In the genomic region with DNA sequence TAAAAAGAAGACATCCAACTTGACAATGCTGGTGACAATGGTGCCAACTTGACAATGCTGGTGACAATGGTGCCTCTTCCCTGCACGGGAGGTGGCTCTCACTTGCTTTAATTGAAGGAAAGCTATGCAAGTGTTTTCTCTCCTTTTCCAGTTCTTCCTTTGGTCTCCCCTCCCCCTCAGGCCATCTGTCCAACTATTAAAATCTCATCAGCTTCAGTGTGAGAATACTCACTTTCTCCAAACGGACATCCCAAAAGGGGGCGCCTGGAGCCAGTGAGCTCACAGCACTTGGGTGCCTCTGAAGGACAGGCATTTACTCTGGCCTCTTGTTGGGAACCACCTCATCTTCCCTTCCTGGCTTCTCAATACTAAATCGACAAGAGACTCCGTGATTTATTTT, we compare ENCODE assay signal across 34 mouse cellular contexts. TPM values are rescaled to one million over a fixed set of nuclear protein-coding genes. Genes with fewer than 3 reads are reported as not detected.
A peak's percentile ranks its signal among the peaks of the same experiment; 100 is the strongest.
DNase-seq lines count a peak whose midpoint lies in the region; ATAC-seq and TF ChIP-seq lines count a peak whose summit lies in the region.
"Had no signal": no experiment of that assay in that cellular context is flagged by ENCODE, and none has a peak within 500 bp of the region (broad histone marks: within the 10 kb centered on the region; RNA-seq: fewer than 3 reads in every experiment).

No protein-coding gene starts in this region.

- no peak for ATAC-seq in hindbrain, postnatal 0 days
- ATAC-seq in hindbrain, embryonic 16.5 days, result no peak
- ATAC-seq: CD4-positive, CD25-positive, alpha-beta regulatory T cell, adult 4 months; midbrain, embryonic 13.5 days had no signal

- DNase-seq in hindbrain, postnatal 0 days (ENCODE audit: low spot score), result peak; percentile 55
- DNase-seq in cerebellum, adult 11-12 months, result peak; percentile 68
- DNase-seq in cerebellum, adult 9-10 months, result peak; percentile 84
- DNase-seq in cerebellum, postnatal 36 days, result peak; percentile 69 to 74
- DNase-seq in urinary bladder, postnatal 4 days (ENCODE audit: low spot score in 2 of 2), result no peak
- no peak for DNase-seq in heart, adult 18-20 months
- DNase-seq: adrenal gland, adult 2 months; adrenal gland, postnatal 36 days; gastrocnemius, postnatal 25 days; heart, adult 2 months; heart, postnatal 10 days; kidney, adult 18-20 months; kidney, postnatal 25 days; lung, postnatal 36 days; retina, postnatal 1 day; right cerebral cortex, postnatal 14 days had no signal

- no peak overlapping the region for H3K4me2 ChIP-seq in hindbrain, postnatal 0 days (ENCODE audit: low read depth, low read length)
- no peak overlapping the region for H3K4me2 ChIP-seq in hindbrain, embryonic 16.5 days (ENCODE audit: low read length)
- H3K4me2 ChIP-seq: embryonic facial prominence, embryonic 15.5 days; forebrain, embryonic 12.5 days; heart, embryonic 13.5 days; hindbrain, embryonic 14.5 days; kidney, embryonic 15.5 days; limb, embryonic 13.5 days; liver, embryonic 11.5 days; midbrain, embryonic 13.5 days; neural tube, embryonic 15.5 days; stomach, embryonic 15.5 days had no signal

- no peak overlapping the region for H3K4me3 ChIP-seq in hindbrain, postnatal 0 days (ENCODE audit: low read length)
- H3K4me3 ChIP-seq in hindbrain, embryonic 16.5 days (ENCODE audit: low read length), result no peak overlapping the region
- H3K4me3 ChIP-seq: embryonic facial prominence, embryonic 10.5 days; embryonic facial prominence, embryonic 15.5 days; forebrain, embryonic 12.5 days; heart, adult 2 months; heart, embryonic 13.5 days; kidney, embryonic 15.5 days; limb, embryonic 13.5 days; megakaryocyte, embryonic 14.5 days; midbrain, embryonic 13.5 days; neural tube, embryonic 15.5 days; stomach, embryonic 15.5 days had no signal

- no peaks in the 10 kb centered on the region for H3K4me1 ChIP-seq in hindbrain, postnatal 0 days (ENCODE audit: insufficient read depth, low read length)
- H3K4me1 ChIP-seq in hindbrain, embryonic 16.5 days (ENCODE audit: control insufficient read depth, insufficient read depth, low read depth, low read length), result 0 out of 2 replicates have a peak, but pooled peaks cover 4% of the 10 kb centered on the region
- H3K4me1 ChIP-seq: embryonic facial prominence, embryonic 10.5 days; embryonic facial prominence, embryonic 15.5 days; heart, embryonic 13.5 days; kidney, embryonic 15.5 days; limb, embryonic 13.5 days; megakaryocyte, embryonic 14.5 days; stomach, embryonic 15.5 days had no signal

- WGBS in hindbrain, postnatal 0 days, result 42% methylated on average over 5 of the region's 5 CpGs
- 41% methylated on average over 5 of the region's 5 CpGs for WGBS in hindbrain, embryonic 16.5 days

- H3K9ac ChIP-seq in hindbrain, postnatal 0 days (replicated peaks; ENCODE audit: low read length), result no peak overlapping the region
- no peak overlapping the region for H3K9ac ChIP-seq in hindbrain, embryonic 16.5 days (ENCODE audit: low read depth, low read length)
- H3K9ac ChIP-seq: embryonic facial prominence, embryonic 15.5 days; forebrain, embryonic 12.5 days; heart, embryonic 13.5 days; hindbrain, embryonic 14.5 days; kidney, embryonic 15.5 days; limb, embryonic 13.5 days; midbrain, embryonic 13.5 days; neural tube, embryonic 15.5 days; stomach, embryonic 15.5 days had no signal

- TF ChIP-seq CTCF in hindbrain, postnatal 0 days (IDR thresholded peaks at IDR 0.05; ENCODE audit: low read depth), result peak; percentile 30

- H3K9me3 ChIP-seq in hindbrain, postnatal 0 days (ENCODE audit: low read length), result no peaks in the 10 kb centered on the region
- H3K9me3 ChIP-seq in hindbrain, embryonic 16.5 days (ENCODE audit: control insufficient read depth, low read length), result no peaks in the 10 kb centered on the region
- H3K9me3 ChIP-seq: embryonic facial prominence, embryonic 10.5 days; embryonic facial prominence, embryonic 15.5 days; forebrain, embryonic 12.5 days; heart, embryonic 13.5 days; kidney, embryonic 15.5 days; limb, embryonic 13.5 days; megakaryocyte, embryonic 14.5 days; midbrain, embryonic 13.5 days; neural tube, embryonic 15.5 days; stomach, embryonic 15.5 days had no signal

- no peaks in the 10 kb centered on the region for H3K36me3 ChIP-seq in hindbrain, postnatal 0 days (ENCODE audit: insufficient read depth, low read length)
- no peaks in the 10 kb centered on the region for H3K36me3 ChIP-seq in hindbrain, embryonic 16.5 days (ENCODE audit: control insufficient read depth, insufficient read depth, low read length)
- H3K36me3 ChIP-seq: embryonic facial prominence, embryonic 10.5 days; embryonic facial prominence, embryonic 15.5 days; forebrain, embryonic 12.5 days; heart, embryonic 13.5 days; kidney, embryonic 15.5 days; limb, embryonic 13.5 days; midbrain, embryonic 13.5 days; neural tube, embryonic 15.5 days; stomach, embryonic 15.5 days had no signal

- no peak overlapping the region for H3K27ac ChIP-seq in hindbrain, postnatal 0 days
- no peak overlapping the region for H3K27ac ChIP-seq in hindbrain, embryonic 16.5 days (ENCODE audit: low read depth, low read length)
- H3K27ac ChIP-seq: embryonic facial prominence, embryonic 10.5 days; embryonic facial prominence, embryonic 15.5 days; forebrain, embryonic 12.5 days; heart, adult 2 months; heart, embryonic 13.5 days; hindbrain, embryonic 14.5 days; kidney, embryonic 15.5 days; limb, embryonic 13.5 days; midbrain, embryonic 13.5 days; neural tube, embryonic 15.5 days; stomach, embryonic 15.5 days had no signal

- H3K27me3 ChIP-seq in hindbrain, postnatal 0 days (ENCODE audit: insufficient read depth, low read length), result no peaks in the 10 kb centered on the region
- no peaks in the 10 kb centered on the region for H3K27me3 ChIP-seq in hindbrain, embryonic 16.5 days (replicated peaks; ENCODE audit: control insufficient read depth, insufficient read depth, low read length)
- H3K27me3 ChIP-seq: embryonic facial prominence, embryonic 15.5 days; forebrain, embryonic 12.5 days; kidney, embryonic 15.5 days; limb, embryonic 13.5 days; neural tube, embryonic 15.5 days; stomach, embryonic 15.5 days had no signal

RNA-seq across cellular contexts. Expression of a gene that starts 20.3 kb away (rescaled TPM):
- total RNA-seq in hindbrain, postnatal 0 days (2014; rRNA removed), result 22.5 and 24.4 TPM in 2 replicates
- polyA plus RNA-seq in hindbrain, postnatal 0 days (2015; fragmentation: Nextera tagmentation; extraction: Ambion mirVana), result 19.8 and 21.6 TPM in 2 replicates
- 15.7 TPM in 2 replicates for polyA plus RNA-seq in hindbrain, embryonic 16.5 days (2015; fragmentation: Nextera tagmentation; extraction: Ambion mirVana)
- total RNA-seq in heart, adult 18-20 months (2021), result not detected
- total RNA-seq: gastrocnemius, postnatal 25 days; heart, adult 2 months; heart, postnatal 10 days; hematopoietic stem cell, adult 5-6 weeks; monocyte, adult 5-6 weeks had no signal
- polyA plus RNA-seq: CD4-positive, CD25-positive, alpha-beta regulatory T cell, adult 4 months; heart, adult 2 months; heart, embryonic 13.5 days; limb, embryonic 13.5 days; liver, embryonic 11.5 days; liver, embryonic 16.5 days; lung, embryonic 16.5 days had no signal

Comparison
In these comparisons a context has a peak if more than half of its experiments do, and no peak if none do; other contexts are left out.
1. DNase-seq: peak in hindbrain, postnatal 0 days (single experiment), cerebellum, adult 11-12 months (single experiment), cerebellum, adult 9-10 months (single experiment) and cerebellum, postnatal 36 days (2 of 2); none in urinary bladder, postnatal 4 days (0 of 2) and heart, adult 18-20 months (0 of 2).
2. RNA of a gene that starts 20.3 kb away (total RNA-seq): 22.5 to 24.4 TPM in hindbrain, postnatal 0 days; not detected in heart, adult 18-20 months; every median in the first group is over 10 times any median in the second.